Mouse (Mus musculus): ENCODE results near the gene Laptm4a. TPM values are rescaled to one million over a fixed set of nuclear protein-coding genes. Genes with fewer than 3 reads are reported as not detected.

Laptm4a gene
- 173 and 189 TPM in 2 replicates for polyA plus RNA-seq (2014; fragmentation: Nextera tagmentation; extraction: Ambion mirVana)

- Histone ChIP-seq H3K36me3 (replicated peaks; ENCODE audit: control insufficient read depth, insufficient read depth) (peaks cover 6% of the 10 kb centered on the region; the same call in 1 of the 2 replicates), H3K27me3 (ENCODE audit: control insufficient read depth, insufficient read depth, low read length) (no peaks in the 10 kb centered on the region), H3K4me2 (replicated peaks) (peak within 1 kb of the TSS; percentile 88), H3K4me1 (replicated peaks; ENCODE audit: control insufficient read depth, insufficient read depth, low read length) (peaks cover 30% of the 10 kb centered on the region), H3K4me3 (replicated peaks; ENCODE audit: low read length) (peak within 1 kb of the TSS; percentile 57), H3K27ac (peak within 1 kb of the TSS; percentile 90), H3K9me3 (ENCODE audit: control insufficient read depth, low read length) (no peaks in the 10 kb centered on the region), H3K9ac (peak within 1 kb of the TSS; percentile 75)
- ATAC-seq (ENCODE audit: low FRiP score) (peak; percentile 99), DNase-seq (ENCODE audit: low spot score) (peak; percentile 97)
- under 1% methylated on average over 72 of the region's 73 CpGs for WGBS
Measured at GRCm38 (mm10) chr12:8921394-8922368, at the start of gene Laptm4a. Gene Laptm4a (plus strand): TSS chr12:8921664.

GRCm38 (mm10) chr12:8875583-8875982 is 45.9 kb upstream of the Laptm4a start:
- no peaks in the 10 kb centered on the region for H3K27me3 ChIP-seq (ENCODE audit: control insufficient read depth, insufficient read depth, low read length)
- H3K4me2 ChIP-seq (replicated peaks), result no peak overlapping the region
- no peaks in the 10 kb centered on the region for H3K4me1 ChIP-seq (replicated peaks; ENCODE audit: control insufficient read depth, insufficient read depth, low read length)
- no peaks in the 10 kb centered on the region for H3K9me3 ChIP-seq (ENCODE audit: control insufficient read depth, low read length)
- H3K9ac ChIP-seq, result no peak overlapping the region
- no peak for ATAC-seq (ENCODE audit: low FRiP score)
- no peak overlapping the region for H3K4me3 ChIP-seq (replicated peaks; ENCODE audit: low read length)
- WGBS, result 79% methylated on average over 9 of the region's 9 CpGs
- no peaks in the 10 kb centered on the region for H3K36me3 ChIP-seq (replicated peaks; ENCODE audit: control insufficient read depth, insufficient read depth)
- H3K27ac ChIP-seq, result no peak overlapping the region
- DNase-seq (ENCODE audit: low spot score), result no peak

- Histone ChIP-seq H3K4me2 (replicated peaks) (no peak overlapping the region), H3K36me3 (replicated peaks; ENCODE audit: control insufficient read depth, insufficient read depth) (no peaks in the 10 kb centered on the region), H3K4me1 (replicated peaks; ENCODE audit: control insufficient read depth, insufficient read depth, low read length) (no peaks in the 10 kb centered on the region), H3K27me3 (ENCODE audit: control insufficient read depth, insufficient read depth, low read length) (no peaks in the 10 kb centered on the region), H3K27ac (no peak overlapping the region), H3K4me3 (replicated peaks; ENCODE audit: low read length) (no peak overlapping the region), H3K9me3 (ENCODE audit: control insufficient read depth, low read length) (no peaks in the 10 kb centered on the region), H3K9ac (no peak overlapping the region)
- WGBS, result 81% methylated on average over 5 of the region's 5 CpGs
- DNase-seq (ENCODE audit: low spot score), result no peak
- ATAC-seq (ENCODE audit: low FRiP score), result no peak
Measured at GRCm38 (mm10) chr12:8876865-8877264, 44.6 kb upstream of the Laptm4a start.

GRCm38 (mm10) chr12:8877413-8877812 is 44.1 kb upstream of the Laptm4a start:
- Histone ChIP-seq H3K27me3 (ENCODE audit: control insufficient read depth, insufficient read depth, low read length) (no peaks in the 10 kb centered on the region), H3K9me3 (ENCODE audit: control insufficient read depth, low read length) (no peaks in the 10 kb centered on the region), H3K9ac (no peak overlapping the region), H3K4me3 (replicated peaks; ENCODE audit: low read length) (no peak overlapping the region), H3K36me3 (replicated peaks; ENCODE audit: control insufficient read depth, insufficient read depth) (no peaks in the 10 kb centered on the region), H3K4me2 (replicated peaks) (no peak overlapping the region), H3K27ac (no peak overlapping the region), H3K4me1 (replicated peaks; ENCODE audit: control insufficient read depth, insufficient read depth, low read length) (no peaks in the 10 kb centered on the region)
- ATAC-seq (ENCODE audit: low FRiP score) (no peak), DNase-seq (ENCODE audit: low spot score) (no peak)
- WGBS, result 78% methylated on average over 6 of the region's 6 CpGs

GRCm38 (mm10) chr12:8878752-8879151 is 42.7 kb upstream of the Laptm4a start:
- H3K36me3 ChIP-seq (replicated peaks; ENCODE audit: control insufficient read depth, insufficient read depth), result no peaks in the 10 kb centered on the region
- H3K27ac ChIP-seq, result no peak overlapping the region
- H3K4me1 ChIP-seq (replicated peaks; ENCODE audit: control insufficient read depth, insufficient read depth, low read length), result no peaks in the 10 kb centered on the region
- H3K9ac ChIP-seq, result no peak overlapping the region
- no peak overlapping the region for H3K4me3 ChIP-seq (replicated peaks; ENCODE audit: low read length)
- ATAC-seq (ENCODE audit: low FRiP score), result no peak
- no peak overlapping the region for H3K4me2 ChIP-seq (replicated peaks)
- no peaks in the 10 kb centered on the region for H3K27me3 ChIP-seq (ENCODE audit: control insufficient read depth, insufficient read depth, low read length)
- 87% methylated on average over 2 of the region's 2 CpGs for WGBS
- H3K9me3 ChIP-seq (ENCODE audit: control insufficient read depth, low read length), result no peaks in the 10 kb centered on the region
- no peak for DNase-seq (ENCODE audit: low spot score)

- no peaks in the 10 kb centered on the region for H3K36me3 ChIP-seq (replicated peaks; ENCODE audit: control insufficient read depth, insufficient read depth)
- H3K4me1 ChIP-seq (replicated peaks; ENCODE audit: control insufficient read depth, insufficient read depth, low read length), result no peaks in the 10 kb centered on the region
- ATAC-seq (ENCODE audit: low FRiP score) (no peak), DNase-seq (ENCODE audit: low spot score) (no peak)
- H3K4me2 ChIP-seq (replicated peaks), result no peak overlapping the region
- 70% methylated on average over 6 of the region's 6 CpGs for WGBS
- H3K4me3 ChIP-seq (replicated peaks; ENCODE audit: low read length), result no peak overlapping the region
- H3K27me3 ChIP-seq (ENCODE audit: control insufficient read depth, insufficient read depth, low read length), result no peaks in the 10 kb centered on the region
- no peak overlapping the region for H3K9ac ChIP-seq
- H3K9me3 ChIP-seq (ENCODE audit: control insufficient read depth, low read length), result no peaks in the 10 kb centered on the region
- no peak overlapping the region for H3K27ac ChIP-seq
Measured at GRCm38 (mm10) chr12:8879389-8879788, 42.1 kb upstream of the Laptm4a start.

- H3K36me3 ChIP-seq (replicated peaks; ENCODE audit: control insufficient read depth, insufficient read depth), result no peaks in the 10 kb centered on the region
- no peaks in the 10 kb centered on the region for H3K27me3 ChIP-seq (ENCODE audit: control insufficient read depth, insufficient read depth, low read length)
- no peak for ATAC-seq (ENCODE audit: low FRiP score)
- WGBS, result 76% methylated on average over 4 of the region's 4 CpGs
- DNase-seq (ENCODE audit: low spot score), result no peak
- H3K9me3 ChIP-seq (ENCODE audit: control insufficient read depth, low read length), result no peaks in the 10 kb centered on the region
- H3K4me2 ChIP-seq (replicated peaks), result no peak overlapping the region
- H3K9ac ChIP-seq, result no peak overlapping the region
- H3K4me3 ChIP-seq (replicated peaks; ENCODE audit: low read length), result no peak overlapping the region
- H3K4me1 ChIP-seq (replicated peaks; ENCODE audit: control insufficient read depth, insufficient read depth, low read length), result peaks cover 8% of the 10 kb centered on the region; the same call in 1 of the 2 replicates
- H3K27ac ChIP-seq, result no peak overlapping the region
Measured at GRCm38 (mm10) chr12:8881736-8882135, 39.7 kb upstream of the Laptm4a start.

GRCm38 (mm10) chr12:8882376-8882775 is 39.1 kb upstream of the Laptm4a start:
- Histone ChIP-seq H3K4me2 (replicated peaks) (no peak overlapping the region), H3K36me3 (replicated peaks; ENCODE audit: control insufficient read depth, insufficient read depth) (no peaks in the 10 kb centered on the region), H3K9me3 (ENCODE audit: control insufficient read depth, low read length) (no peaks in the 10 kb centered on the region), H3K4me1 (replicated peaks; ENCODE audit: control insufficient read depth, insufficient read depth, low read length) (peaks cover 8% of the 10 kb centered on the region; the same call in 1 of the 2 replicates), H3K4me3 (replicated peaks; ENCODE audit: low read length) (no peak overlapping the region), H3K27me3 (ENCODE audit: control insufficient read depth, insufficient read depth, low read length) (no peaks in the 10 kb centered on the region), H3K27ac (no peak overlapping the region), H3K9ac (no peak overlapping the region)
- ATAC-seq (ENCODE audit: low FRiP score) (no peak), DNase-seq (ENCODE audit: low spot score) (no peak)
- 84% methylated on average over 8 of the region's 8 CpGs for WGBS

- H3K9me3 ChIP-seq (ENCODE audit: control insufficient read depth, low read length), result no peaks in the 10 kb centered on the region
- H3K27me3 ChIP-seq (ENCODE audit: control insufficient read depth, insufficient read depth, low read length), result no peaks in the 10 kb centered on the region
- 17% methylated on average over 13 of the region's 13 CpGs for WGBS
- no peak overlapping the region for H3K27ac ChIP-seq
- DNase-seq (ENCODE audit: low spot score) (no peak), ATAC-seq (ENCODE audit: low FRiP score) (peak; percentile 72; the same call in 1 of the 2 replicates)
- H3K4me1 ChIP-seq (replicated peaks; ENCODE audit: control insufficient read depth, insufficient read depth, low read length), result peaks cover 8% of the 10 kb centered on the region; the same call in 1 of the 2 replicates
- H3K4me2 ChIP-seq (replicated peaks), result 0 out of 2 replicates have a peak overlapping the region, but pooled peaks have one; percentile 30
- H3K4me3 ChIP-seq (replicated peaks; ENCODE audit: low read length), result no peak overlapping the region
- no peaks in the 10 kb centered on the region for H3K36me3 ChIP-seq (replicated peaks; ENCODE audit: control insufficient read depth, insufficient read depth)
- H3K9ac ChIP-seq, result no peak overlapping the region
Measured at GRCm38 (mm10) chr12:8884426-8885145, 36.9 kb upstream of the Laptm4a start.

Measured in hindbrain, embryonic 14.5 days (tissue).